Mouse (Mus musculus): ENCODE measurements at regions not wholly inside any gene's neighbourhood (a gene's known extent, or its start where the extent isn't known, plus 50 kb on each side); places are given as distances from the start of the nearest gene placed in this dataset.

- H3K4me3 ChIP-seq (ENCODE audit: low read depth, low read length), result no peak overlapping the region
- no peak for ATAC-seq (ENCODE audit: low FRiP score)
- H3K27me3 ChIP-seq (ENCODE audit: control insufficient read depth, insufficient read depth, low read length), result no peaks in the 10 kb centered on the region
- no peak overlapping the region for H3K9ac ChIP-seq (ENCODE audit: low read length)
- no peak overlapping the region for H3K27ac ChIP-seq (ENCODE audit: low read depth, low read length)
- no peaks in the 10 kb centered on the region for H3K9me3 ChIP-seq (ENCODE audit: control insufficient read depth, low read length)
- 80% methylated on average over 4 of the region's 4 CpGs for WGBS
- no peaks in the 10 kb centered on the region for H3K36me3 ChIP-seq (ENCODE audit: control insufficient read depth, insufficient read depth, low read length)
- no peak overlapping the region for H3K4me2 ChIP-seq
- H3K4me1 ChIP-seq (ENCODE audit: control insufficient read depth, insufficient read depth, low read length), result no peaks in the 10 kb centered on the region
- DNase-seq (ENCODE audit: low spot score, missing footprints), result no peak
Observed at GRCm38 (mm10) chr8:127704406-127704805, 640.7 kb downstream of the Pard3 start.

- no peaks in the 10 kb centered on the region for H3K4me1 ChIP-seq (ENCODE audit: control insufficient read depth, insufficient read depth, low read length)
- WGBS, result 53% methylated on average over 16 of the region's 16 CpGs
- no peak for ATAC-seq (ENCODE audit: low FRiP score)
- no peaks in the 10 kb centered on the region for H3K36me3 ChIP-seq (ENCODE audit: control insufficient read depth, insufficient read depth, low read length)
- H3K4me3 ChIP-seq (ENCODE audit: low read depth, low read length), result no peak overlapping the region
- no peak overlapping the region for H3K9ac ChIP-seq (ENCODE audit: low read length)
- H3K4me2 ChIP-seq, result no peak overlapping the region
- H3K9me3 ChIP-seq (ENCODE audit: control insufficient read depth, low read length), result no peaks in the 10 kb centered on the region
- H3K27ac ChIP-seq (ENCODE audit: low read depth, low read length), result no peak overlapping the region
- no peaks in the 10 kb centered on the region for H3K27me3 ChIP-seq (ENCODE audit: control insufficient read depth, insufficient read depth, low read length)
- DNase-seq (ENCODE audit: low spot score, missing footprints), result no peak
Observed at GRCm38 (mm10) chr8:127706051-127706835, 642.5 kb downstream of the Pard3 start.

GRCm38 (mm10) chr8:127709439-127709838, 645.7 kb downstream of the Pard3 start:
- WGBS, result 93% methylated on average over 5 of the region's 5 CpGs
- Histone ChIP-seq H3K27me3 (ENCODE audit: control insufficient read depth, insufficient read depth, low read length) (no peaks in the 10 kb centered on the region), H3K27ac (ENCODE audit: low read depth, low read length) (no peak overlapping the region), H3K36me3 (ENCODE audit: control insufficient read depth, insufficient read depth, low read length) (no peaks in the 10 kb centered on the region), H3K4me2 (no peak overlapping the region), H3K9ac (ENCODE audit: low read length) (no peak overlapping the region), H3K9me3 (ENCODE audit: control insufficient read depth, low read length) (no peaks in the 10 kb centered on the region), H3K4me3 (ENCODE audit: low read depth, low read length) (no peak overlapping the region), H3K4me1 (ENCODE audit: control insufficient read depth, insufficient read depth, low read length) (no peaks in the 10 kb centered on the region)
- ATAC-seq (ENCODE audit: low FRiP score) (no peak), DNase-seq (ENCODE audit: low spot score, missing footprints) (no peak)

GRCm38 (mm10) chr8:127715097-127715496, 643.3 kb upstream of the Nrp1 start:
- no peaks in the 10 kb centered on the region for H3K36me3 ChIP-seq (ENCODE audit: control insufficient read depth, insufficient read depth, low read length)
- DNase-seq (ENCODE audit: low spot score, missing footprints), result no peak
- no peak overlapping the region for H3K9ac ChIP-seq (ENCODE audit: low read length)
- no peaks in the 10 kb centered on the region for H3K9me3 ChIP-seq (ENCODE audit: control insufficient read depth, low read length)
- WGBS, result 83% methylated on average over 1 of the region's 1 CpGs
- no peak overlapping the region for H3K4me2 ChIP-seq
- no peak overlapping the region for H3K4me3 ChIP-seq (ENCODE audit: low read depth, low read length)
- ATAC-seq (ENCODE audit: low FRiP score), result no peak
- H3K4me1 ChIP-seq (ENCODE audit: control insufficient read depth, insufficient read depth, low read length), result no peaks in the 10 kb centered on the region
- H3K27me3 ChIP-seq (ENCODE audit: control insufficient read depth, insufficient read depth, low read length), result no peaks in the 10 kb centered on the region; the same call in 1 of the 2 replicates
- no peak overlapping the region for H3K27ac ChIP-seq (ENCODE audit: low read depth, low read length)

- ATAC-seq (ENCODE audit: low FRiP score) (no peak), DNase-seq (ENCODE audit: low spot score, missing footprints) (peak; percentile 54)
- H3K4me2 ChIP-seq, result no peak overlapping the region
- no peaks in the 10 kb centered on the region for H3K36me3 ChIP-seq (ENCODE audit: control insufficient read depth, insufficient read depth, low read length)
- H3K27me3 ChIP-seq (ENCODE audit: control insufficient read depth, insufficient read depth, low read length), result no peaks in the 10 kb centered on the region; the same call in 1 of the 2 replicates
- H3K4me1 ChIP-seq (ENCODE audit: control insufficient read depth, insufficient read depth, low read length), result no peaks in the 10 kb centered on the region
- no peak overlapping the region for H3K4me3 ChIP-seq (ENCODE audit: low read depth, low read length)
- H3K27ac ChIP-seq (ENCODE audit: low read depth, low read length), result no peak overlapping the region
- H3K9ac ChIP-seq (ENCODE audit: low read length), result no peak overlapping the region
- no peaks in the 10 kb centered on the region for H3K9me3 ChIP-seq (ENCODE audit: control insufficient read depth, low read length)
Observed at GRCm38 (mm10) chr8:127717969-127718368, 640.4 kb upstream of the Nrp1 start.

GRCm38 (mm10) chr8:127719881-127720280, 638.5 kb upstream of the Nrp1 start:
- Histone ChIP-seq H3K27me3 (ENCODE audit: control insufficient read depth, insufficient read depth, low read length) (no peaks in the 10 kb centered on the region; the same call in 1 of the 2 replicates), H3K9ac (ENCODE audit: low read length) (no peak overlapping the region), H3K4me1 (ENCODE audit: control insufficient read depth, insufficient read depth, low read length) (no peaks in the 10 kb centered on the region), H3K4me3 (ENCODE audit: low read depth, low read length) (no peak overlapping the region), H3K27ac (ENCODE audit: low read depth, low read length) (no peak overlapping the region), H3K36me3 (ENCODE audit: control insufficient read depth, insufficient read depth, low read length) (no peaks in the 10 kb centered on the region), H3K9me3 (ENCODE audit: control insufficient read depth, low read length) (no peaks in the 10 kb centered on the region), H3K4me2 (no peak overlapping the region)
- 45% methylated on average over 6 of the region's 6 CpGs for WGBS
- no peak for DNase-seq (ENCODE audit: low spot score, missing footprints)
- ATAC-seq (ENCODE audit: low FRiP score), result no peak

GRCm38 (mm10) chr8:127720593-127721290, 637.7 kb upstream of the Nrp1 start:
- no peak overlapping the region for H3K4me3 ChIP-seq (ENCODE audit: low read depth, low read length)
- no peaks in the 10 kb centered on the region; the same call in 1 of the 2 replicates for H3K27me3 ChIP-seq (ENCODE audit: control insufficient read depth, insufficient read depth, low read length)
- no peak overlapping the region for H3K9ac ChIP-seq (ENCODE audit: low read length)
- H3K27ac ChIP-seq (ENCODE audit: low read depth, low read length), result no peak overlapping the region
- H3K4me1 ChIP-seq (ENCODE audit: control insufficient read depth, insufficient read depth, low read length), result no peaks in the 10 kb centered on the region
- DNase-seq (ENCODE audit: low spot score, missing footprints) (peak; percentile 84), ATAC-seq (ENCODE audit: low FRiP score) (no peak)
- H3K9me3 ChIP-seq (ENCODE audit: control insufficient read depth, low read length), result no peaks in the 10 kb centered on the region
- H3K4me2 ChIP-seq, result no peak overlapping the region
- WGBS, result 50% methylated on average over 6 of the region's 6 CpGs
- no peaks in the 10 kb centered on the region for H3K36me3 ChIP-seq (ENCODE audit: control insufficient read depth, insufficient read depth, low read length)

- no peak overlapping the region for H3K4me2 ChIP-seq
- no peaks in the 10 kb centered on the region for H3K36me3 ChIP-seq (ENCODE audit: control insufficient read depth, insufficient read depth, low read length)
- no peak overlapping the region for H3K4me3 ChIP-seq (ENCODE audit: low read depth, low read length)
- H3K9me3 ChIP-seq (ENCODE audit: control insufficient read depth, low read length), result no peaks in the 10 kb centered on the region
- no peaks in the 10 kb centered on the region for H3K4me1 ChIP-seq (ENCODE audit: control insufficient read depth, insufficient read depth, low read length)
- WGBS, result 22% methylated on average over 1 of the region's 1 CpGs
- H3K27me3 ChIP-seq (ENCODE audit: control insufficient read depth, insufficient read depth, low read length), result no peaks in the 10 kb centered on the region; the same call in 1 of the 2 replicates
- ATAC-seq (ENCODE audit: low FRiP score), result no peak
- DNase-seq (ENCODE audit: low spot score, missing footprints), result no peak
- H3K9ac ChIP-seq (ENCODE audit: low read length), result no peak overlapping the region
- H3K27ac ChIP-seq (ENCODE audit: low read depth, low read length), result no peak overlapping the region
Observed at GRCm38 (mm10) chr8:127721624-127722023, 636.8 kb upstream of the Nrp1 start.

GRCm38 (mm10) chr8:127734059-127734458, 624.3 kb upstream of the Nrp1 start:
- Histone ChIP-seq H3K9me3 (ENCODE audit: control insufficient read depth, low read length) (no peaks in the 10 kb centered on the region), H3K4me2 (no peak overlapping the region), H3K4me3 (ENCODE audit: low read depth, low read length) (no peak overlapping the region), H3K27ac (ENCODE audit: low read depth, low read length) (no peak overlapping the region), H3K4me1 (ENCODE audit: control insufficient read depth, insufficient read depth, low read length) (no peaks in the 10 kb centered on the region), H3K9ac (ENCODE audit: low read length) (no peak overlapping the region), H3K36me3 (ENCODE audit: control insufficient read depth, insufficient read depth, low read length) (no peaks in the 10 kb centered on the region), H3K27me3 (ENCODE audit: control insufficient read depth, insufficient read depth, low read length) (no peaks in the 10 kb centered on the region)
- no peak for ATAC-seq (ENCODE audit: low FRiP score)
- WGBS, result 89% methylated on average over 3 of the region's 3 CpGs
- DNase-seq (ENCODE audit: low spot score, missing footprints), result no peak
